Mouse (Mus musculus) brain, embryonic 14.5 days (tissue): ENCODE measurements around the gene Slc6a18. TPM values are rescaled to one million over a fixed set of nuclear protein-coding genes. Genes with fewer than 3 reads are reported as not detected.

Source experiments
- DNase-seq: peaks from one replicate; pipeline ENCODE4 v3.0.0-alpha.2; 2011; ENCODE audit warnings: low read depth
- CTCF ChIP-seq: fragments of 200-500 bp; IDR thresholded peaks from 2 replicates; pipeline ENCODE4 v1.5.1; 2012; ENCODE audit warnings: inconsistent platforms, mild to moderate bottlenecking, moderate library complexity, borderline replicate concordance; ENCODE audit not compliant: insufficient read depth, insufficient read length; ENCODE audit errors: extremely low read depth
- POLR2A ChIP-seq: fragments of 200-500 bp; IDR thresholded peaks from 2 replicates; pipeline ENCODE4 v1.6.1; 2012; ENCODE audit warnings: mild to moderate bottlenecking, inconsistent platforms, borderline replicate concordance; ENCODE audit not compliant: poor library complexity, insufficient read depth, insufficient read length, severe bottlenecking; ENCODE audit errors: extremely low read depth
- polyA plus RNA-seq: library from polyadenylated mRNA; depleted of rRNA; stranded (reverse); fragments of >200 nt; gene quantifications from 2 replicates; pipeline ENCODE4 v1.2.3, GENCODE M21; 2012; rRNA removed

Slc6a18 gene
- polyA plus RNA-seq, 1 experiment, result not detected

DNA sequence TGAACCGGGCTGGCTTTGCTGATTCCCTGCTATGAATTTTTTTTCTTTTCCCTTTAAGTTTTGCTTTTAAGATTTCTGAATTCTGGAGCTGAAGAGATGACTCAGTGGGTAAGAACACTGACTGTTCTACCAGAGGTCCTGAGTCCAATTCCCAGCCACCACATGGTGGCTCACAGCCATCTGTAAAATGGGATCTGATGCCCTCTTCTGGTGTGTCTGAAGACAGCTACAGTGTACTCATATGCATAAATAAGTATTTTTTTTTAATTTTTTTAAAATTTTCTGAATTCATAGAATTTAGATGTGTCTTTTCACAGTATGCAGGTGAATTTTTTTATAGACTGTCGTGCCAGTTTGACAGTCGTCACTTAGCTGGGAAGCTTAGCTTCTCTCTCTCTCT, 46.0 kb downstream of the Slc6a18 start:
- TF ChIP-seq CTCF (no peak), POLR2A (no peak)
- DNase-seq, result no peak

DNA sequence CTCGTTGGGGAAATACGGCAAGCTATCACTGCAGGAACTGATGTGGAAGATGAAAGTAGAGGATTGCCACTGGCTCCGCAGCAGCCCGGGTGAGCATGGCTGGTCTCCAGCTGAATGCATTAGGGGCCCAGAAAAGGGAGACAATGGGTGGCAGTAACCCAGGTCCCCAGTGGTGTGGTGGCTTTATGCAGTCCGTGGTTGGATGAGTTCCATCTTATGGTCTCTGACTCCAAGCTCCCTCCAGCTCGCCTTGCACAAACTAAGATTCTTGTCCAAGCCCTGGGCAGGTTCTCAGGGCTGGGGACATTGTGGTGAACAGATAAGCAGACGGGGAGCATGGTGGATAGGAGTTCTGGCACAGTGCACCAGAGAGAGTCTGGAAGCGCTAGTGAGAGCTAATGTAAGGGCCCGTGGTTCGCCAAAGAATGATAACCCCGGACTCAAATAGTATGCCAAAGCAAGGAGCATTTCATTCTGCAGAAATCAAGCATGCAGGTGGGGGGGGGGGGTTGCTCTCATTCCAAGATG, 49.2 kb downstream of the Slc6a18 start:
- TF ChIP-seq POLR2A (no peak), CTCF (no peak)
- peak; percentile 18 for DNase-seq

DNA sequence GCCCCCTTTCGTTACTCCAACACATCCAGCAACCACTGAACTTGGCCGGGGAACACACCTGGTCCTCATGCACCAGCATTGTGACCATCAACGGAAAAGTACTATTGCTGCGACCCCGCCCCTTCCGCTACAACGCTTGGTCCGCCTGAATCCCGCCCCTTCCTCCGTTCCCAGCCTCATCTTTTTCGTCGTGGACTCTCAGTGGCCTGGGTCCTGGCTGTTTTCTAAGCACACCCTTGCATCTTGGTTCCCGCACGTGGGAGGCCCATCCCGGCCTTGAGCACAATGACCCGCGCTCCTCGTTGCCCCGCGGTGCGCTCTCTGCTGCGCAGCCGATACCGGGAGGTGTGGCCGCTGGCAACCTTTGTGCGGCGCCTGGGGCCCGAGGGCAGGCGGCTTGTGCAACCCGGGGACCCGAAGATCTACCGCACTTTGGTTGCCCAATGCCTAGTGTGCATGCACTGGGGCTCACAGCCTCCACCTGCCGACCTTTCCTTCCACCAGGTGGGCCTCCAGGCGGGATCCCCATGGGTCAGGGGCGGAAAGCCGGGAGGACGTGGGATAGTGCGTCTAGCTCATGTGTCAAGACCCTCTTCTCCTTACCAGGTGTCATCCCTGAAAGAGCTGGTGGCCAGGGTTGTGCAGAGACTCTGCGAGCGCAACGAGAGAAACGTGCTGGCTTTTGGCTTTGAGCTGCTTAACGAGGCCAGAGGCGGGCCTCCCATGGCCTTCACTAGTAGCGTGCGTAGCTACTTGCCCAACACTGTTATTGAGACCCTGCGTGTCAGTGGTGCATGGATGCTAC, 50.9 kb downstream of the Slc6a18 start, which contains the start of gene Tert:
TSS of gene Tert (plus strand) at position 167 of the 805 bp plus-strand sequence.
- TF ChIP-seq CTCF, result peak; percentile 41; the same call in 1 of the 2 replicates
- TF ChIP-seq POLR2A, result 0 out of 2 replicates have a peak, but pooled peaks have one; percentile 15
- DNase-seq, result peak; percentile 83

DNA sequence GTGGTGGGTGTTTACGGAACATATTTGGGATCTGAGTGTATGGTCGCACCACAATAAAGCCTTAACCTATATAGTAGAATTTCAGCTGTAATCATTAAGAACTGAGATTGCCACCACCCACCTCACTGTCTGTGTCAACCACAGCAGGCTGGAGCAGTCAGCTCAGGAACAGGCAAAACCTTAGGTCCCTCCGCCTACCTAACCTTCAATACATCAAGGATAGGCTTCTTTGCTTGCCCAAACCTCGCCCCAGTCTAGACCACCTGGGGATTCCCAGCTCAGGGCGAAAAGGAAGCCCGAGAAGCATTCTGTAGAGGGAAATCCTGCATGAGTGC, 51.4 kb downstream of the Slc6a18 start:
- DNase-seq, result no peak
- no peak for TF ChIP-seq POLR2A
- TF ChIP-seq CTCF, result no peak

DNA sequence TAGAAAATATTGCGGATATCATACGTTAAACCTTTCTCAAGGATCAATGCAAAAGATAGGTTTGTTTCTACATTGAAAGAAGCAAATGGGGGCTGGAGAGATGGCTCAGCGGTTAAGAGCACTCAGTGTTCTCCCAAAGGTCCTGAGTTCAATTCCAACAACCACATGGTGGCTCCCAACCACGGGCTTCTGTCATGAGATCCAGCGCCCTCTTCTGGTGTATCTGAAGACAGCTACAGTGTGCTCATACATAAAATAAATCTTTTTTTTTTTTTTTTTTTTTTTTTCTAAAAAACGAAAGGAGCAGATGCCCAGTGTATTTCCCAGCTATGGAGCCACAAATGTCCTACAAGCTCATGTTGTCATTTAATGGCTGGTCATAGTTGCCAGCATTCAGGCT, 57.2 kb downstream of the Slc6a18 start:
- DNase-seq, result peak; percentile 25
- TF ChIP-seq CTCF (no peak; the same call in 1 of the 2 replicates), POLR2A (no peak)

DNA sequence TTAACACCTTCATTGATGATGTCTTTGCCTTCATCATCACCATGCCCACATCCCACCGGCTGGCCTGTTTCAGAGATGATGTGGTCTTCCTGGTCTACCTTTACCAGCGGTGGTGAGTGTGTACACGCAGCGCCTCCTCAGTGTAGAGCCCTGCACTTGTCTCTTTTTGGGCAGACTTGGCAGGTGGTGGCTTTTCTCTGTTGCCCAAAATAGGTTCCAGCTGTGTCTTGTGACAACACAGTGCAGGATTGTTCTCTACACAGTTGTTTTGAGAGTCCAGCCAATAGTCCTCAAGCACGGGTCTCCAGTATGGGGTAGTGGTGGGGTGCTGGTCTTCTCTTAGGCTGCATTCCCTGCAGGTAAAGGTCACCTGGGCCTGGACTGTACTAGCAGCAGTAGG, 59.4 kb downstream of the Slc6a18 start:
- TF ChIP-seq CTCF (no peak), POLR2A (no peak)
- DNase-seq, result no peak

Other genes starting within 250 kb of the Slc6a18 start
- gene Lpcat1, start 210.8 kb downstream of the Slc6a18 start, polyA plus RNA-seq, result 91.4 and 99.1 TPM in 2 replicates
- gene Slc6a3, start 141.3 kb downstream of the Slc6a18 start, polyA plus RNA-seq, result 2.4 and 2.7 TPM in 2 replicates
- gene Clptm1l, start 74.0 kb downstream of the Slc6a18 start, polyA plus RNA-seq, result 138 and 161 TPM in 2 replicates
- gene Tert, start 51.1 kb downstream of the Slc6a18 start, polyA plus RNA-seq, result 17.2 and 21.5 TPM in 2 replicates
- 0.19 and 0.45 TPM in 2 replicates for gene Slc6a19, start 26.8 kb upstream of the Slc6a18 start, polyA plus RNA-seq
- gene Slc12a7, start 55.1 kb upstream of the Slc6a18 start, polyA plus RNA-seq, result 24.8 and 33.8 TPM in 2 replicates
- gene Nkd2, start 169.6 kb upstream of the Slc6a18 start, polyA plus RNA-seq, result 14.6 and 19.3 TPM in 2 replicates